Mouse (Mus musculus) hematopoietic stem cell, adult 5-6 weeks (primary cell): ENCODE data around the gene Gm45713. TPM values are rescaled to one million over a fixed set of nuclear protein-coding genes. Genes with fewer than 3 reads are reported as not detected.
"Not testable (repeated sequence)": the region's sequence is repeated elsewhere in the genome, so short reads cannot be mapped to it uniquely, and the experiment has no call there.

Experiments
- ATAC-seq, 2 experiments: fragments of 125-278 bp in 1 of 2; replicated peaks in 1 of 2; 2 replicates each; pipeline ENCODE4 v1.8.0; 2016 to 2017; ENCODE audit warnings: inconsistent platforms in 2 of 2, mild to moderate bottlenecking in 2 of 2, moderate number of reproducible peaks in 2 of 2, low read depth in 1 of 2, moderate TSS enrichment in 1 of 2; ENCODE audit not compliant: low FRiP score in 2 of 2, poor library complexity in 2 of 2, severe bottlenecking in 2 of 2, insufficient read depth in 1 of 2, low TSS enrichment in 1 of 2
- total RNA-seq: library from RNA; stranded (forward); fragments of 172-1452, 232-1000 nt; gene quantifications from 2 replicates; pipeline ENCODE4 v1.2.3, GENCODE M21; 2017

The Gm45713 gene
- total RNA-seq = 0.35 and 0.56 TPM in 2 replicates

- peak; percentile 68 to 74 for ATAC-seq
Measured at GRCm38 (mm10) chr7:45135993-45136567, at the start of gene Gm45713, which contains the start of gene Flt3l. TSS of gene Gm45713 (minus strand) at chr7:45136231. TSS of gene Flt3l (minus strand) at chr7:45136432.

DNA sequence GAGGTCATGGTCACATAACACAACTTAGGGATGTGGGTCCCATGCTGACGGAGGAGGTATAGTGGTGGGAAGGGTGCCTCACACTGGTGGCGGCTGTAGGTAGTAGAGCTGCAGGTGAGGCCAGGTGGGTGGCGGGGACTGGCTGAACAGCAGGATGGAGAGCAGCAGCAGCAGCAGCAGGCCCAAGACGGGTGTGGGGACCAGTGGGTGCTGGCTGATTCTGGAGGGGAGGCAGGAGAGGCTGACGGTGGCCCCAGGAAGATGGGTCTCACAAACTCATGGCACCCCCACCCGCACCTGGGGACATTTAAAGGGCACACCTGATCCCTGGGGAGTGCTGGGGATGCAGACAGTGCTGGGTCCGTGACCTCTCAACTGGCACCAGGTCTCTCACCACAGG is 47.6 kb upstream of the Gm45713 start:
- ATAC-seq = no peak

DNA sequence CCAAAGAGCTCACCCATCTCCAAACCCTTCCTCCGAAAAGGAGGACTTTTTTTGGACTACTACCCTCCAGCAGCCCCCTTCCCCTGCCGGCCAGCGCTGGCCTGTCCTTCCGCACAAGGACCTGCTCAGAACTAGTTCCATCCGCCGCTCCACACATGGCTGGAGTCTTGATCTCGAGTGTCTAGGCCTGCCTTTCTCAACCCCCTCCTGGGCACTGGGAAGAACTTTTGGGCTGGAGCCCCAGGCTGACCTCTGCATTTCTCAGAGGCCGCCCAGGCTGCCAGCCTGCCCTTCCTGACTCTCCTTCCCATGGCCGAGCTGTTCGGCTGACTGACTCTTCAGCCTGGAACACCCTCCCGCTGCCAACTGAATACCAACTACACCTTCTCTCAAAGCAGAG is 46.6 kb upstream of the Gm45713 start:
- peak; percentile 2 to 3; a peak in 1 of 4 replicates for ATAC-seq

- ATAC-seq = peak; percentile 93 to 97
Measured at GRCm38 (mm10) chr7:45182199-45182601, 46.2 kb upstream of the Gm45713 start.

DNA sequence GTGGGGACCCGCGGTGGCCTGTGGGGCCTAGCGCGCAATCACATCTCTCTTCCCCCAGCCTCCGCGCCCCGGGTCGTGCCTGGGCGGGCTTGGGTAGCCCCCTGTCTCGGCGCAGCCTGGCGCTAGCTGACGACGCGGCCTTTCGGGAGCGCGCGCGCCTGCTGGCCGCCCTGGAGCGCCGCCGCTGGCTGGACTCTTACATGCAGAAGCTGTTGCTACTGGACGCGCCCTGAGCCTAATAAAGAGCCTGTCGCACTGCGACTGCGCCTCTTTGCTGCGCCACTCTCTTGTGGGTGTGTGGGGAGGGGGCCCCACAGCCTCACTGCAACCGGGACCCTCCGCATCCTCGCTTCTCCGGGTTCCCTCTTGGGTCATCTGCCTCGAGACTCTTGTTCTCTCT is 45.5 kb upstream of the Gm45713 start:
- no peak for ATAC-seq

DNA sequence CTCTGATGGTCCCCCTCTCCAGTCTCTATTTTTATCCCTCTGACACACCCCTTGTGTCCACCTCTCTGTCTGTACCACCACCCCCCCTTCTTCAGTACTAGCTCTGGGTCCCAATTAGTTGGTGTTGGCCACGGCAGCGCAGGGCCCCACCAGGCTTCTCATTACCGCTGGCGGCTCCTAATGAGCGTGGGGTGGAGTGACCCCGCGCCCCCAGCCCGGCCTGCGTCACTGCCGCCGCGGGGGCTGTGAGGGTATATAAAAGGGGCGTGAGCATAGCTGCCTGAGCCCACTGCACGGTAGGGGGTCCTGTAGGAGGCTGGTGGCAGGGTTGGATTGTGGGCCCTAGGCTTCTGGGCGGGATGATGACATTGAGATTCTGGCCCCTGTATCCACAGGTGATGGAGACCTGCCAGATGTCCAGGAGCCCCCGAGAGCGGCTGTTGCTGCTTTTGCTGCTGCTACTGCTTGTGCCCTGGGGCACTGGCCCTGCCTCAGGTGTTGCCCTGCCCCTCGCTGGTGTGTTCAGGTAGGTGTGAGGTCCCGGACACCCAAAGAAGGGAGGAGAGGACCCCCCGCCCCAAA is 45.0 kb upstream of the Gm45713 start, which contains the start of gene Pth2:
Gene Pth2 (plus strand): TSS at position 100 of the 582 bp plus-strand sequence.
- ATAC-seq = no peak

- ATAC-seq = no peak
Measured at GRCm38 (mm10) chr7:45179469-45179868, 43.4 kb upstream of the Gm45713 start, which contains the start of gene Gfy. TSS of gene Gfy (minus strand) at chr7:45179569.

DNA sequence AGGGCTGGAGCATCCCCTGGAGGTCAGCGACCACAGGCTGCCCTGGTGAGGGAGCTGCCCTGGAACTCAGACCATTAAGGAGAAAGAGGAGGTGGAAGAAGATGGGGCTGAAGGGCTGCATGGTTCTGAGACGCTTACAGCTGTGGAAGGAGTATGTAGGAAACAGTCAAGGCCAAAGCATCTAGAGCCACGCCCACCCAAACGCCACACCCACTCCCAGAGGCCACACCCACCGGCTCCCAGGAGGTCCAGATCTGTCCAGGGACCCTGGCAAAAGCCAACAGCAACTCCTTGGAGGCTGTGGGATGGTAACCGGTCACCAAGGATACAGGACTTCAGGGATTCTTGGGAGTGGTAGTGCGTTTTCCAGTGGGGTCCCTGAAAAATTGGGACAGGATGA is 42.5 kb upstream of the Gm45713 start:
- ATAC-seq = no peak

- no peak for ATAC-seq
Measured at GRCm38 (mm10) chr7:45176356-45176755, 40.3 kb upstream of the Gm45713 start.

- no peak for ATAC-seq
Measured at GRCm38 (mm10) chr7:45175929-45176328, 39.9 kb upstream of the Gm45713 start.

DNA sequence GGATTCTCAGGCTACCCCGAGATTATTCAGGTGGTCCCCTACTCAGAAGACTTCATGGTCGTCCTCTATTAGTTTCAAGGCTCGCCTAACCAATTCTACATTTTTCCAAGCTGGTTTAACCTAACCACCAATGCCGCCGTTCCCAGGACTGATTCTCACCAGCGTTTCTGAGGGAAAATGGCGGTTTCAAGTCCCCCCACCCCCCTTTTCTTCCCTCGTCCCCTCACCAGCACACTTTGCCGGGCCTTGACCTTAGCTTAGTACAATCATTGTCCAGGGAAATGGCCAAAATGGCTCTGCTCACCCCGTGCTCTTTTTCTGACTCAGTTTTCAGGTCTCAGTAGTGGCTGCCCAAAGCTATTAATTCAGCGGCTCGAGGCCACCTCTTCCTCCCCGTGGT is 39.4 kb upstream of the Gm45713 start:
- no peak for ATAC-seq

DNA sequence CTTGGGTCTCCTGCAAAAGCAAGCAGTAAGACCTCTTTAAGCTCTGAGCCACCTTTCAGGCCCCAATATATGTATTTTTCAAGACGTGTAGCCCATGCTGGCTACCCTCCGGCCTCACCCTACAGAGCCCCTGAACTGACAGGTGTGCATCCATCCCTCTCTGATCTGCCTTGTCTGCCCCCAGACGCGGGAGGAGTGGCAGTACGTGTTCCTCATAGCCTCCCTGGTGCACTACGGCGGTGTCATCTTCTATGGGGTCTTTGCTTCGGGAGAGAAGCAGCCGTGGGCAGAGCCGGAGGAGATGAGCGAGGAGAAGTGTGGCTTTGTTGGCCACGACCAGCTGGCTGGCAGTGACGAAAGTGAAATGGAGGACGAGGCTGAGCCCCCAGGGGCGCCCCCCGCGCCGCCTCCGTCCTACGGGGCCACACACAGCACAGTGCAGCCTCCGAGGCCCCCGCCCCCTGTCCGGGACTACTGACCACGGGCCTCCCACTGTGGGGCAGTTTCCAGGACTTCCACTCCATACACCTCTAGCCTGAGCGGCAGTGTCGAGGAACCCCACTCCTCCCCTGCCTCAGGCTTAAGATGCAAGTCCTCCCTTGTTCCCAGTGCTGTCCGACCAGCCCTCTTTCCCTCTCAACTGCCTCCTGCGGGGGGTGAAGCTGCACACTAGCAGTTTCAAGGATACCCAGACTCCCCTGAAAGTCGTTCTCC is 38.7 kb upstream of the Gm45713 start:
- peak in 1 of 2 experiments; percentile 12; a peak in 2 of 4 replicates for ATAC-seq

DNA sequence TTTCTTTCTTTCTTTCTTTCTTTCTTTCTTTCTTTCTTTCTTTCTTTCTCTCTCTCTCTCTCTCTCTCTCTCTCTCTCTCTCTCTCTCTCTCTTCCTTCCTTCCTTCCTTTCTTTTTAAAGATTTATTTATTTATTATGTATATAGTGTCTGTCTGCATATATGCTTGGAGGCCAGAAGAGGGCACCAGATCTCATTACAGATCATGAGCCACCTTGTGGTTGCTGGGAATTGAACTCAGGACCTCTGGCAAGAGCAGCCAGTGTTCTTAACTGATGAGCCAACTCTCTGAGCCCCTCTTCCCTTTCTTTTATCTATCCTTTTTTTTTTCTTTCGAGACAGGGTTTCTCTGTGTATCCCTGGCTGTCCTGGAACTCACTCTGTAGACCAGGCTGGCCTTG is 37.7 kb upstream of the Gm45713 start:
- not testable (repeated sequence) for ATAC-seq

- no peak for ATAC-seq
Measured at GRCm38 (mm10) chr7:45172974-45173373, 36.9 kb upstream of the Gm45713 start.

DNA sequence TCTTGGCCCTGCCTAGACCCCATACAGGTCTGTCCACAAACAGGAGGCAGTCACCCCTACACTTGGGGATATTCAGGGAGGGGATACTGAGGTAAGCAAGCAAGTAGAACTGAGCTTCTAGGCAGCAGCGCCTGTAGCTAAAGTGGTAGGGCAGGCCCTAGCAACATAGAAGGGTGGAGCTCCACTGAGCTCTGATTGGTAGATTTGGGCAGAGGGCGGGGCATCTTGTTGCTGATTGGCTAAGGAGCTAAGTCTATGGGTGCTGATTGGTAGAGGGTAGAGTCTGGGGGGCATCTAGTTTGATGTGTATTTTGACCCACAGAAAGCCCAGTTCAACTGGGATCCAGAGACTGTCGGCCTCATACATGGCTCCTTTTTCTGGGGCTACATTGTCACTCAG is 33.5 kb upstream of the Gm45713 start:
- ATAC-seq = no peak

DNA sequence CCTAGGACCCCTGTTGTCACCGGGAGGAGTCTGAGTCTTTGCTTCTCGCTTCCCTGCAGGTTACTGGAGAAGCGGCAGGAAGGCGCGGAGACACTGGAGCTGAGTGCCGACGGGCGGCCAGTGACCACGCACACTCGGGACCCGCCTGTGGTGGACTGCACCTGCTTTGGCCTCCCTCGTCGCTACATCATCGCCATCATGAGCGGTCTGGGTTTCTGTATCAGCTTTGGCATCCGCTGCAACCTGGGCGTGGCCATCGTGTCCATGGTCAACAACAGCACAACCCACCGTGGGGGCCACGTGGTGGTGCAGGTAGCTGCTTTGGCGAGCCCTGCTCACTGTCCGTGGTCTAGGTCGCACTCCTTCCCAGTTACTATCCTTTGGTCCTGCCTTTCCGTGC is 32.6 kb upstream of the Gm45713 start:
- ATAC-seq = no peak

- ATAC-seq = no peak
Measured at GRCm38 (mm10) chr7:45167761-45168445, 31.9 kb upstream of the Gm45713 start.

DNA sequence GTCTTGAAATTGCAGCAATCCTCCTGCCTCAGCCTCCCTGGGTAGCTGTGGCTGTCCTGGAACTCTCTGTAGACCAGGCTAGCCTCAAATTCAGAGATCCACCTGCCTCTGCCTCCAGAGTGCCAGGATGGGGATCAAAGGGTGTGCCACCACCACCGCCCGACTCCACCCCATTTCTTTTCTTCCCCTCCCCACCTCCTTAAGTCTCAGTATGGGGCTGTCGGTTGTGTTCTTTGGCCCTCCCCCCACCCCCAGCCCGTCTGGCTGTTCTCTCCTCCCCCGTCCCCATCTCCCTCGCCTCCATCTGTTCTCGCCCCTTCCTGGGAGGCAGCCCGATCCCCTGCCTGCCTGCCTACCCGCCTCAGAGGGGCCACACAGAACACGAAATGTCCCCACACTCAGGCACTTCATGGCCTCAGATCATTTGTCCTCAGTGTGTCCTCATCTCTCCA is 30.9 kb upstream of the Gm45713 start:
- ATAC-seq = no peak
